Mouse (Mus musculus) heart, embryonic 12.5 days (tissue): ENCODE data around the gene Susd3. TPM values are rescaled to one million over a fixed set of nuclear protein-coding genes. Genes with fewer than 3 reads are reported as not detected.

Source experiments
- ATAC-seq: fragments of 200-750 bp; cut with Nextera tagmentation; 2 replicates; pipeline ENCODE4 v1.8.0; 2017; ENCODE audit warnings: moderate TSS enrichment, moderate library complexity; ENCODE audit not compliant: insufficient number of reproducible peaks, low FRiP score
- H3K27ac ChIP-seq: fragments of 300-500 bp; sonication (generic); 2 replicates; pipeline ENCODE4 v1.5.1; 2016; ENCODE audit warnings: mild to moderate bottlenecking, moderate library complexity; ENCODE audit not compliant: poor library complexity, severe bottlenecking
- H3K27me3 ChIP-seq: fragments of 300-500 bp; sonication (generic); replicated peaks from 2 replicates; pipeline ENCODE4 v1.6.1; 2016; ENCODE audit warnings: mild to moderate bottlenecking, moderate library complexity
- H3K36me3 ChIP-seq: fragments of 300-500 bp; sonication (generic); 2 replicates; pipeline ENCODE4 v1.6.1; 2016; ENCODE audit warnings: mild to moderate bottlenecking, moderate library complexity
- H3K4me1 ChIP-seq: fragments of 300-500 bp; sonication (generic); replicated peaks from 2 replicates; pipeline ENCODE4 v1.6.1; 2016; ENCODE audit warnings: mild to moderate bottlenecking
- H3K4me2 ChIP-seq: fragments of 300-500 bp; sonication (generic); 2 replicates; pipeline ENCODE4 v1.6.1; 2016; ENCODE audit warnings: mild to moderate bottlenecking, moderate library complexity
- H3K4me3 ChIP-seq: fragments of 300-500 bp; sonication (generic); 2 replicates; pipeline ENCODE4 v1.5.1; 2016; ENCODE audit warnings: mild to moderate bottlenecking
- H3K9ac ChIP-seq: fragments of 300-500 bp; sonication (generic); 2 replicates; pipeline ENCODE4 v1.6.1; 2016; ENCODE audit warnings: mild to moderate bottlenecking, moderate library complexity
- H3K9me3 ChIP-seq: fragments of 300-500 bp; sonication (generic); replicated peaks from 2 replicates; pipeline ENCODE4 v1.6.1; 2016; ENCODE audit warnings: mild to moderate bottlenecking, moderate library complexity
- WGBS: fragments of 180-500 bp; shearing (Covaris S2); methylation state at CpG from one replicate; pipeline ENCODE4 v1.1.7; 2016; 5-methylcytosine and 5-hydroxymethylcytosine counted together
- polyA plus RNA-seq: library from polyadenylated mRNA; unstranded; fragments of >200 nt; fragmentation: Nextera tagmentation; extraction: Ambion mirVana; gene quantifications from 2 replicates; pipeline ENCODE4 v1.2.1, GENCODE M21; 2016

Susd3 gene
- polyA plus RNA-seq, 1 experiment from 2014 or later = 0.80 TPM

GRCm38 (mm10) chr13:49212711-49213500 is 35.6 kb downstream of the Susd3 start:
- Histone ChIP-seq H3K36me3 (peaks cover 1% of the 10 kb centered on the region; the same call in 1 of the 2 replicates), H3K4me3 (no peak overlapping the region), H3K4me1 (peaks cover 52% of the 10 kb centered on the region), H3K9ac (no peak overlapping the region), H3K9me3 (no peaks in the 10 kb centered on the region), H3K4me2 (no peak overlapping the region), H3K27me3 (no peaks in the 10 kb centered on the region; the same call in 1 of the 2 replicates), H3K27ac (no peak overlapping the region)
- ATAC-seq = no peak
- 81% methylated on average over 4 of the region's 4 CpGs for WGBS

GRCm38 (mm10) chr13:49209306-49209705 is 39.2 kb downstream of the Susd3 start:
- Histone ChIP-seq H3K27me3 (no peaks in the 10 kb centered on the region), H3K36me3 (peaks cover 25% of the 10 kb centered on the region), H3K4me2 (no peak overlapping the region), H3K27ac (no peak overlapping the region), H3K4me1 (peaks cover 45% of the 10 kb centered on the region), H3K9me3 (no peaks in the 10 kb centered on the region), H3K4me3 (no peak overlapping the region), H3K9ac (no peak overlapping the region)
- ATAC-seq = no peak
- WGBS = 49% methylated on average over 7 of the region's 7 CpGs

GRCm38 (mm10) chr13:49206341-49206740 is 42.2 kb downstream of the Susd3 start:
- ATAC-seq = no peak
- 91% methylated on average over 2 of the region's 2 CpGs for WGBS
- Histone ChIP-seq H3K9me3 (no peaks in the 10 kb centered on the region), H3K9ac (no peak overlapping the region), H3K36me3 (peaks cover 48% of the 10 kb centered on the region), H3K27ac (no peak overlapping the region), H3K27me3 (no peaks in the 10 kb centered on the region), H3K4me1 (peaks cover 21% of the 10 kb centered on the region), H3K4me2 (no peak overlapping the region), H3K4me3 (no peak overlapping the region)

- Histone ChIP-seq H3K36me3 (peaks cover 48% of the 10 kb centered on the region), H3K4me2 (no peak overlapping the region), H3K4me1 (peaks cover 13% of the 10 kb centered on the region), H3K9ac (no peak overlapping the region), H3K27me3 (no peaks in the 10 kb centered on the region), H3K27ac (no peak overlapping the region), H3K4me3 (no peak overlapping the region), H3K9me3 (no peaks in the 10 kb centered on the region)
- 33% methylated on average over 13 of the region's 13 CpGs for WGBS
- no peak for ATAC-seq
Measured at GRCm38 (mm10) chr13:49205381-49205998, 43.0 kb downstream of the Susd3 start.

GRCm38 (mm10) chr13:49202556-49202955 is 46.0 kb downstream of the Susd3 start:
- Histone ChIP-seq H3K36me3 (peaks cover 44% of the 10 kb centered on the region), H3K4me3 (no peak overlapping the region), H3K4me1 (peaks cover 10% of the 10 kb centered on the region), H3K27me3 (no peaks in the 10 kb centered on the region), H3K9ac (no peak overlapping the region), H3K9me3 (no peaks in the 10 kb centered on the region), H3K4me2 (no peak overlapping the region), H3K27ac (no peak overlapping the region)
- 80% methylated on average over 7 of the region's 7 CpGs for WGBS
- no peak for ATAC-seq

- H3K27me3 ChIP-seq = no peaks in the 10 kb centered on the region
- H3K4me1 ChIP-seq = peaks cover 19% of the 10 kb centered on the region
- 83% methylated on average over 13 of the region's 13 CpGs for WGBS
- no peaks in the 10 kb centered on the region for H3K9me3 ChIP-seq
- H3K4me2 ChIP-seq = no peak overlapping the region
- H3K9ac ChIP-seq = no peak overlapping the region
- no peak overlapping the region for H3K27ac ChIP-seq
- no peak for ATAC-seq
- peaks cover 48% of the 10 kb centered on the region for H3K36me3 ChIP-seq
- H3K4me3 ChIP-seq = no peak overlapping the region
Measured at GRCm38 (mm10) chr13:49200688-49201087, 47.8 kb downstream of the Susd3 start.

- Histone ChIP-seq H3K4me1 (peaks cover 14% of the 10 kb centered on the region; the same call in 1 of the 2 replicates), H3K9me3 (no peaks in the 10 kb centered on the region), H3K27ac (no peak overlapping the region), H3K27me3 (no peaks in the 10 kb centered on the region), H3K36me3 (peaks cover 53% of the 10 kb centered on the region), H3K9ac (no peak overlapping the region), H3K4me2 (no peak overlapping the region), H3K4me3 (no peak overlapping the region)
- WGBS = 88% methylated on average over 7 of the region's 7 CpGs
- no peak for ATAC-seq
Measured at GRCm38 (mm10) chr13:49199891-49200290, 48.6 kb downstream of the Susd3 start.

GRCm38 (mm10) chr13:49198734-49199133 is 49.8 kb downstream of the Susd3 start:
- no peak overlapping the region for H3K4me3 ChIP-seq
- 83% methylated on average over 9 of the region's 9 CpGs for WGBS
- H3K27me3 ChIP-seq = no peaks in the 10 kb centered on the region
- H3K4me2 ChIP-seq = no peak overlapping the region
- no peak overlapping the region for H3K27ac ChIP-seq
- no peaks in the 10 kb centered on the region for H3K9me3 ChIP-seq
- no peak overlapping the region for H3K9ac ChIP-seq
- ATAC-seq = no peak
- peaks cover 14% of the 10 kb centered on the region; the same call in 1 of the 2 replicates for H3K4me1 ChIP-seq
- peaks cover 51% of the 10 kb centered on the region for H3K36me3 ChIP-seq

- Histone ChIP-seq H3K9me3 (no peaks in the 10 kb centered on the region), H3K4me1 (peaks cover 24% of the 10 kb centered on the region), H3K27ac (no peak overlapping the region), H3K4me2 (no peak overlapping the region), H3K4me3 (no peak overlapping the region), H3K36me3 (peaks cover 36% of the 10 kb centered on the region), H3K9ac (no peak overlapping the region), H3K27me3 (no peaks in the 10 kb centered on the region)
- no peak for ATAC-seq
- WGBS = 77% methylated on average over 6 of the region's 6 CpGs
Measured at GRCm38 (mm10) chr13:49196766-49197165, 51.7 kb downstream of the Susd3 start.

GRCm38 (mm10) chr13:49196211-49196610 is 52.3 kb downstream of the Susd3 start:
- no peak overlapping the region for H3K4me2 ChIP-seq
- H3K27me3 ChIP-seq = no peaks in the 10 kb centered on the region
- no peaks in the 10 kb centered on the region for H3K9me3 ChIP-seq
- no peak overlapping the region for H3K4me3 ChIP-seq
- H3K4me1 ChIP-seq = peaks cover 29% of the 10 kb centered on the region
- peaks cover 36% of the 10 kb centered on the region for H3K36me3 ChIP-seq
- ATAC-seq = no peak
- H3K9ac ChIP-seq = no peak overlapping the region
- 76% methylated on average over 5 of the region's 5 CpGs for WGBS
- H3K27ac ChIP-seq = no peak overlapping the region

GRCm38 (mm10) chr13:49195651-49196050 is 52.9 kb downstream of the Susd3 start:
- Histone ChIP-seq H3K9me3 (no peaks in the 10 kb centered on the region), H3K4me3 (no peak overlapping the region), H3K9ac (no peak overlapping the region), H3K4me1 (peaks cover 35% of the 10 kb centered on the region), H3K27me3 (no peaks in the 10 kb centered on the region), H3K27ac (no peak overlapping the region), H3K4me2 (no peak overlapping the region), H3K36me3 (peaks cover 36% of the 10 kb centered on the region)
- WGBS = 87% methylated on average over 7 of the region's 7 CpGs
- no peak for ATAC-seq
